Mouse (Mus musculus): Measurements from ENCODE around the gene Alpk1. TPM values are rescaled to one million over a fixed set of nuclear protein-coding genes. Genes with fewer than 3 reads are reported as not detected.
A peak's percentile ranks its signal among the peaks of the same experiment; 100 is the strongest.

The Alpk1 gene
- polyA plus RNA-seq, 1 experiment = 1.8 TPM

DNA sequence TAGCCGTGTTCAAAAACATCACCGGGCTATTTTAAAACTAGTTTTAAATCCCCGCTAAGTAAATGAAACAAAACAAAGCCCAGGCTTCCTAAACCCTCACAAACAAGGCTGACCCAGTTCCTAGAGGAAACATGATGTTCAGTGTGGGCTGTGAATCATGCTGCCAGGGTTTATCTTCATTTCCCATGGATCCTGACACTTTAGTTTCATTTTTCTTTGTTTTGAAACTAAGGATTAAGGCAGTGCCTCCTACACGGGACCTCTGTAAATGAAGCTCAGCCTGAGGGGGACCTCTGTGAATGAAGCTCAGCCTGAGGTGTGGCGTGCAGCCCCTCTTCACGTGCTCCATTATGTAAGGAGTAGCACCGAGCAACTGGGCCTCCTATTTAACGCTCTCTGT is 22.5 kb upstream of the Alpk1 start:
- no peak for TF ChIP-seq POLR2A (IDR thresholded peaks at IDR 0.05; ENCODE audit: low read depth, low read length)
- no peak for TF ChIP-seq CTCF (IDR thresholded peaks at IDR 0.05; ENCODE audit: extremely low read depth, insufficient read length, insufficient replicate concordance, low read depth, low read length)

DNA sequence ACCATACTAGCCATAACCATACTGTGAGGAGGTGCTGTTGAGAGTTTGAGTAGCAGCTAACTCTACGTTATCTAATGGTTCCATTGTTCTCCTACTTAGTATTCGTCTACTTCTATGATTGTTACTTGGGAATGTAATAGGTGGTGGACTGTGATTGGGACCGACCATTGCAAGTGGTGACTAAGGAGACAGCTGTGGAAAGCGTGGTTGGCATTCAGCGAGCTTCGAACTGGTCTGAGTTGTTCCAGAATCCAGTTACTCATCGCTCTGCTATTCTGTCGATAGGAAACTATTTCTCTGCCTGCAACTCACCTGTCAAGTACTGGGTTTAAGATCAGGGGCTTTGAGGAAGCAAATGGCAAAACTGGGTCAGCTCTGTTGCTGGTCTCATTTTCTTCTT is 20.8 kb upstream of the Alpk1 start:
- 89% methylated on average over 8 of the region's 8 CpGs for whole genome bisulfite sequencing
- no peak overlapping the region for H3K4me3 ChIP-seq (ENCODE audit: low read depth, low read length)
- peaks cover 5% of the 10 kb centered on the region; the same call in 1 of the 2 replicates for H3K4me1 ChIP-seq (ENCODE audit: control insufficient read depth, insufficient read depth, insufficient read length, low read length)
- TF ChIP-seq CTCF (IDR thresholded peaks at IDR 0.05; ENCODE audit: extremely low read depth, insufficient read length, insufficient replicate concordance, low read depth, low read length) (no peak), POLR2A (IDR thresholded peaks at IDR 0.05; ENCODE audit: low read depth, low read length) (no peak)
- no peak overlapping the region for H3K27ac ChIP-seq (ENCODE audit: insufficient read depth, low read depth, low read length)
- no peaks in the 10 kb centered on the region for H3K27me3 ChIP-seq (ENCODE audit: control insufficient read depth, insufficient read depth, low read length)
- H3K36me3 ChIP-seq (ENCODE audit: control insufficient read depth, insufficient read depth, low read length) = peaks cover 24% of the 10 kb centered on the region

More for the DNA sequence above, 22.5 kb upstream of the Alpk1 start:
- 0 out of 2 replicates have a peak, but pooled peaks cover 2% of the 10 kb centered on the region for H3K4me1 ChIP-seq (ENCODE audit: control insufficient read depth, insufficient read depth, insufficient read length, low read length)
- WGBS = 62% methylated on average over 8 of the region's 8 CpGs
- no peak overlapping the region for H3K4me3 ChIP-seq (ENCODE audit: low read depth, low read length)
- H3K27me3 ChIP-seq (ENCODE audit: control insufficient read depth, insufficient read depth, low read length) = no peaks in the 10 kb centered on the region
- peaks cover 22% of the 10 kb centered on the region for H3K36me3 ChIP-seq (ENCODE audit: control insufficient read depth, insufficient read depth, low read length)
- H3K27ac ChIP-seq (ENCODE audit: insufficient read depth, low read depth, low read length) = no peak overlapping the region

DNA sequence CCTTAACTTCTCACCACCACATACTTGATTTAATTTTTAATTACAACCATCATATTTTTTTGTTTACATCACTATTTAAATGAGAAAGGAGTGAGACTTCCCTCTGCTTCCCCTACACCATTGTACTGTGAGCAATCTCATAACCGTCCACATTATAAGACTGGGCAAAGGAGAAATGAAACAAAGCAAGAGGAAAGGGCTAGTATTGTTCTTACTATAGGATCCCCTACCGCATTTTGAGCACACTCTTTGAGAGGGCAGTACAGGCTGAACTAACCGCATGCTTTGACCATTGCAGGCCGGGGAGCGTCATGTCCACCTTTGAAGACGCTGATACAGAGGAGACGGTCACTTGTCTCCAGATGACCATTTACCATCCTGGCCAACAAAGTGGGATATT is 15.9 kb upstream of the Alpk1 start:
- TF ChIP-seq CTCF (IDR thresholded peaks at IDR 0.05; ENCODE audit: extremely low read depth, insufficient read length, insufficient replicate concordance, low read depth, low read length) = no peak
- no peak for TF ChIP-seq POLR2A (IDR thresholded peaks at IDR 0.05; ENCODE audit: low read depth, low read length)
- H3K36me3 ChIP-seq (ENCODE audit: control insufficient read depth, insufficient read depth, low read length) = peaks cover 29% of the 10 kb centered on the region
- no peak overlapping the region for H3K4me3 ChIP-seq (ENCODE audit: low read depth, low read length)
- no peaks in the 10 kb centered on the region for H3K27me3 ChIP-seq (ENCODE audit: control insufficient read depth, insufficient read depth, low read length)
- H3K27ac ChIP-seq (ENCODE audit: insufficient read depth, low read depth, low read length) = no peak overlapping the region
- WGBS = 93% methylated on average over 7 of the region's 7 CpGs
- peaks cover 4% of the 10 kb centered on the region; the same call in 1 of the 2 replicates for H3K4me1 ChIP-seq (ENCODE audit: control insufficient read depth, insufficient read depth, insufficient read length, low read length)

DNA sequence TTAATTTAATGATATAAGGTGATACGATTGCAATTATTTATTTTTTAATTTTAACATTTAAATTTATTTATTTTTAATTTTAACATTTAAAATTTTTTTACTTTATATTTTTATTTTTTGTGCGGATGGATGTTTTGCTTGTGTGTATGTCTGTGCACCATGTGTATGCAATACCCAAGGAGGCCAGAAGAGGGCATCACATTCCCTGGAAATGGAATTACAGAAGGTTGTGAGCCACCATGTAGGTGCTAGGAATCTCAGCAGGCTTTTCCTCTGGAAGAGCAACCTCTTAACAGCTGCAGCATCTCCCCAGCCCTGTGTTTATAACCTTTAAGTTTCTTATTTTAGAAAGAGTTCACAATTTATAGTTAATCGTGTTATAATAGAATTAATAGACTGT is 15.4 kb upstream of the Alpk1 start:
- no peak overlapping the region for H3K4me3 ChIP-seq (ENCODE audit: low read depth, low read length)
- WGBS = 94% methylated on average over 3 of the region's 3 CpGs
- TF ChIP-seq POLR2A (IDR thresholded peaks at IDR 0.05; ENCODE audit: low read depth, low read length) (no peak), CTCF (IDR thresholded peaks at IDR 0.05; ENCODE audit: extremely low read depth, insufficient read length, insufficient replicate concordance, low read depth, low read length) (peak; percentile 33; the same call in 1 of the 2 replicates)

DNA sequence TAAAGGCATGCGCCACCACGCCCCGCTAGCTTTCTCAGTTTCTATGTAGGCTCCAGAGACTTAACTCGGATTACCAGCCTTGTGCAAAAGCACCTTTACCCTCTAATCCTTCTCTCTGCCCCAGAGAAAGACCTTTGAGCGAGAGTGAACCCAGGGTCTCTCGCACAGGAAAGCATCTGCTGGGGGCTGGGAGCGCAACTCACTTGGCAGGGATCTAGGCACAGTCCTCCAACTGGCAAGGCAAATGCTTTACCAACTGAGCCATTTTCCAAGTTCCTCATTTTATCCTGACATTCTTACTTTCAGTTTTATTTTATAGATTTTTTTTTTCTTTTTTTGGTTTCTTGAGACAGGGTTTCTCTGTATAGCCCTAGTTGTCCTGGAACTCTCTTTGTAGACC is 12.7 kb upstream of the Alpk1 start:
- Histone ChIP-seq H3K27ac (ENCODE audit: insufficient read depth, low read depth, low read length) (no peak overlapping the region), H3K36me3 (ENCODE audit: control insufficient read depth, insufficient read depth, low read length) (peaks cover 17% of the 10 kb centered on the region), H3K4me1 (ENCODE audit: control insufficient read depth, insufficient read depth, insufficient read length, low read length) (peaks cover 4% of the 10 kb centered on the region; the same call in 1 of the 2 replicates), H3K4me3 (ENCODE audit: low read depth, low read length) (0 out of 2 replicates have a peak overlapping the region, but pooled peaks have one; percentile 21), H3K27me3 (ENCODE audit: control insufficient read depth, insufficient read depth, low read length) (no peaks in the 10 kb centered on the region)
- TF ChIP-seq POLR2A (IDR thresholded peaks at IDR 0.05; ENCODE audit: low read depth, low read length) (no peak), CTCF (IDR thresholded peaks at IDR 0.05; ENCODE audit: extremely low read depth, insufficient read length, insufficient replicate concordance, low read depth, low read length) (no peak)
- 80% methylated on average over 7 of the region's 7 CpGs for WGBS

More for the DNA sequence above, 15.4 kb upstream of the Alpk1 start:
- H3K4me1 ChIP-seq (ENCODE audit: control insufficient read depth, insufficient read depth, insufficient read length, low read length) = peaks cover 4% of the 10 kb centered on the region; the same call in 1 of the 2 replicates
- no peaks in the 10 kb centered on the region for H3K27me3 ChIP-seq (ENCODE audit: control insufficient read depth, insufficient read depth, low read length)
- no peak overlapping the region for H3K27ac ChIP-seq (ENCODE audit: insufficient read depth, low read depth, low read length)
- peaks cover 29% of the 10 kb centered on the region for H3K36me3 ChIP-seq (ENCODE audit: control insufficient read depth, insufficient read depth, low read length)

GRCm38 (mm10) chr3:127791595-127792561 is 11.6 kb upstream of the Alpk1 start:
- Histone ChIP-seq H3K36me3 (ENCODE audit: control insufficient read depth, insufficient read depth, low read length) (peaks cover 12% of the 10 kb centered on the region), H3K4me1 (ENCODE audit: control insufficient read depth, insufficient read depth, insufficient read length, low read length) (peaks cover 4% of the 10 kb centered on the region; the same call in 1 of the 2 replicates), H3K27me3 (ENCODE audit: control insufficient read depth, insufficient read depth, low read length) (no peaks in the 10 kb centered on the region), H3K4me3 (ENCODE audit: low read depth, low read length) (peak overlapping the region; percentile 95), H3K27ac (ENCODE audit: insufficient read depth, low read depth, low read length) (0 out of 2 replicates have a peak overlapping the region, but pooled peaks have one; percentile 21)
- TF ChIP-seq POLR2A (IDR thresholded peaks at IDR 0.05; ENCODE audit: low read depth, low read length) = no peak
- no peak for TF ChIP-seq CTCF (IDR thresholded peaks at IDR 0.05; ENCODE audit: extremely low read depth, insufficient read length, insufficient replicate concordance, low read depth, low read length)
- 31% methylated on average over 4 of the region's 4 CpGs for WGBS

DNA sequence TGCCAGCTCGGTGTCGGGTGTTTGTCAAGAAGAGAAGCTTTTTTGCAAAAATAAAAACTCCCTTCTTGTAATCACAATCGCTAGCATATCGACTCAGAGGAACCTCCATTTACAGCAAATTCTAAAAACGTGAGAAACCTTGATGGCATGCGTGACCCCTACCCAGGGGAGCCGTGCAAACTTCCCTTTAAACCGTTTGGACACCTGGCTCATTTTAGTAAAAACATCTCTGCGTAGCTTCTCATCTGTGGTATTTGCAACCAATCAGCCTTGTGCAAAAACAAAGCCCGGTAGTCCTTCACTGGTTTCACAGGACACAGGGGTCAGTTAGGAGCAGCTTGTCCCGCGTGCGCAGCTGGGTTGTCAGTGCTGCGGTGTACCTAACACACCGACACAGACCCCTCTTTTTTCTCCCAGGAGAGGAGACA is 10.7 kb upstream of the Alpk1 start:
- Histone ChIP-seq H3K4me1 (ENCODE audit: control insufficient read depth, insufficient read depth, insufficient read length, low read length) (no peaks in the 10 kb centered on the region; the same call in 1 of the 2 replicates), H3K27me3 (ENCODE audit: control insufficient read depth, insufficient read depth, low read length) (no peaks in the 10 kb centered on the region), H3K4me3 (ENCODE audit: low read depth, low read length) (peak overlapping the region; percentile 95), H3K27ac (ENCODE audit: insufficient read depth, low read depth, low read length) (peak overlapping the region; percentile 52), H3K36me3 (ENCODE audit: control insufficient read depth, insufficient read depth, low read length) (peaks cover 6% of the 10 kb centered on the region; the same call in 1 of the 2 replicates)
- 2% methylated on average over 15 of the region's 15 CpGs for WGBS
- TF ChIP-seq CTCF (IDR thresholded peaks at IDR 0.05; ENCODE audit: extremely low read depth, insufficient read length, insufficient replicate concordance, low read depth, low read length) = no peak
- TF ChIP-seq POLR2A (IDR thresholded peaks at IDR 0.05; ENCODE audit: low read depth, low read length) = no peak
